In the genomic region with DNA sequence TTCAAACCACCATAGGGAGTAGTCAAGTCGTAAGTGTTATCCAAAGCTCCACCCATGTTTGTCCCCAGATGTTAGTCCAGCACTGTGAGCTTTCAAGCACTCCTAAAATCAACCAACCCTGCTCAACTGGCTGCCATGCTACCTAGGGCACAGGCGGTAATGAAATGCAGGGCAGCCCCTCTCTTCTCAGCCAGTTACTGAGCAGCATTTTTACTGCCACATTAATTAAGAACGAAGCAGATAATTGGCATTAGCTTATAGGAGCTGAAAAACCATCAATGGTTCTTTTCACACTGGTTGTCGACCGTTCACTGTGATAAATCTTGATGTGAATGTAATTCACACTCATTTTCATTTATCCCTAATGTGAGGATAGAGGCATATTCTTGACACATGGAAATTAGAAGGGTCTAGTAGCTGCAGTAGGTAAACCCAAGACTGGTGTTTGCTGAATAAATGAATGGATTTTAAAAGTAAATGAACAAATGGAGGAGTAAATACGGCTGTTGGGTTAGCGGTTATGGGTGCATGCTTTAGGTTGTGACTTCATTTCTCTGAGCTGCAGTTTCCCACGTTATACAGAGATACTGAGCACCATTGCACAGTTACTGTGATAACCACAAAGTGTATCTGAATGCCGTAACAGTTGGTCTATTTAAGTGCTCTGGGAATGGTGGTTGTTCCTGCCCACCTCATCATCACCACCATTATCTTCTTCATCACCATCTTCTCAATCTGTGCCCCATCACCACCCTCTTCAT, we compare ENCODE assay signal across 32 mouse cellular contexts.
A peak's percentile ranks its signal among the peaks of the same experiment; 100 is the strongest.
DNase-seq lines count a peak whose midpoint lies in the region; ATAC-seq lines count a peak whose summit lies in the region.
"Had no signal": no experiment of that assay in that cellular context is flagged by ENCODE, and none has a peak within 500 bp of the region (broad histone marks: within the 10 kb centered on the region; RNA-seq: fewer than 3 reads in every experiment).

No protein-coding gene starts in this region.

- peak; percentile 69 for ATAC-seq in forebrain, embryonic 11.5 days (replicated peaks; ENCODE audit: low FRiP score)
- ATAC-seq in forebrain, embryonic 16.5 days: peak; percentile 72
- ATAC-seq in activated CD4-positive, CD25-positive, alpha-beta regulatory T cell, adult 4 months: no peak
- ATAC-seq: inflammation-experienced regulatory T-cells, adult 6 months; lung, postnatal 0 days; midbrain, embryonic 13.5 days had no signal

- H3K9ac ChIP-seq in forebrain, embryonic 11.5 days (ENCODE audit: low read length): no peak overlapping the region
- H3K9ac ChIP-seq in forebrain, embryonic 16.5 days (replicated peaks; ENCODE audit: low read depth, low read length): no peak overlapping the region
- H3K9ac ChIP-seq: heart, embryonic 15.5 days; hindbrain, embryonic 12.5 days; limb, embryonic 15.5 days; liver, embryonic 13.5 days; midbrain, embryonic 13.5 days; stomach, embryonic 15.5 days had no signal

- peak; percentile 43 for DNase-seq in retina, postnatal 1 day
- no peak for DNase-seq in retina, embryonic 14.5 days (ENCODE audit: low spot score)
- no peak for DNase-seq in forebrain, embryonic 11.5 days (ENCODE audit: low spot score)
- DNase-seq in adrenal gland, adult 2 months: no peak
- DNase-seq in right cerebral cortex, postnatal 4 days: no peak
- DNase-seq: adrenal gland, postnatal 10 days; B cell, adult 2 months; cerebellum, adult 11 months; cerebellum, adult 9-10 months; cerebellum, postnatal 36 days; gastrocnemius, postnatal 25 days; kidney, adult 11 months; kidney, postnatal 36 days; left cerebral cortex, postnatal 4 days; liver, embryonic 13.5 days; lung, adult 18-20 months; lung, postnatal 4 days; right cerebral cortex, postnatal 14 days; thymus, postnatal 14 days had no signal

- H3K9me3 ChIP-seq in forebrain, embryonic 11.5 days (ENCODE audit: control insufficient read depth, low read length): no peaks in the 10 kb centered on the region
- H3K9me3 ChIP-seq in forebrain, embryonic 16.5 days (ENCODE audit: control insufficient read depth, low read length): no peaks in the 10 kb centered on the region
- H3K9me3 ChIP-seq: heart, embryonic 10.5 days; heart, embryonic 15.5 days; hindbrain, embryonic 12.5 days; limb, embryonic 15.5 days; liver, embryonic 13.5 days; megakaryocyte, embryonic 14.5 days; midbrain, embryonic 13.5 days; stomach, embryonic 15.5 days had no signal

- WGBS in forebrain, embryonic 11.5 days: 51% methylated on average over 9 of the region's 9 CpGs
- WGBS in forebrain, embryonic 16.5 days: 16% methylated on average over 9 of the region's 9 CpGs

- H3K27ac ChIP-seq in forebrain, embryonic 11.5 days (ENCODE audit: low read depth, low read length): peak overlapping the region; percentile 47; the same call in 1 of the 2 replicates
- peak overlapping the region; percentile 54 for H3K27ac ChIP-seq in forebrain, embryonic 16.5 days (ENCODE audit: low read length)
- H3K27ac ChIP-seq: heart, embryonic 10.5 days; heart, embryonic 15.5 days; layer of hippocampus, adult 2 months; limb, embryonic 15.5 days; liver, embryonic 13.5 days; midbrain, embryonic 13.5 days; stomach, embryonic 15.5 days had no signal

- no peaks in the 10 kb centered on the region for H3K36me3 ChIP-seq in forebrain, embryonic 11.5 days (ENCODE audit: control insufficient read depth, insufficient read depth, low read length)
- H3K36me3 ChIP-seq in forebrain, embryonic 16.5 days (ENCODE audit: control insufficient read depth, insufficient read depth): no peaks in the 10 kb centered on the region
- H3K36me3 ChIP-seq: heart, embryonic 10.5 days; heart, embryonic 15.5 days; hindbrain, embryonic 12.5 days; limb, embryonic 15.5 days; liver, embryonic 13.5 days; midbrain, embryonic 13.5 days; stomach, embryonic 15.5 days had no signal

- H3K4me2 ChIP-seq in forebrain, embryonic 11.5 days (ENCODE audit: low read depth, low read length, severe bottlenecking): no peak overlapping the region
- no peak overlapping the region for H3K4me2 ChIP-seq in forebrain, embryonic 16.5 days (ENCODE audit: low read length)
- H3K4me2 ChIP-seq: heart, embryonic 15.5 days; hindbrain, embryonic 12.5 days; limb, embryonic 15.5 days; liver, embryonic 13.5 days; midbrain, embryonic 13.5 days; stomach, embryonic 15.5 days had no signal

- H3K27me3 ChIP-seq in forebrain, embryonic 11.5 days (ENCODE audit: control insufficient read depth, insufficient read depth, low read length): no peaks in the 10 kb centered on the region
- H3K27me3 ChIP-seq in forebrain, embryonic 16.5 days (replicated peaks; ENCODE audit: control insufficient read depth, insufficient read depth, low read length): no peaks in the 10 kb centered on the region
- H3K27me3 ChIP-seq: CH12.LX; heart, embryonic 15.5 days; hindbrain, embryonic 12.5 days; limb, embryonic 15.5 days; liver, embryonic 13.5 days; midbrain, embryonic 13.5 days; stomach, embryonic 15.5 days had no signal

- H3K4me1 ChIP-seq in forebrain, embryonic 11.5 days (replicated peaks; ENCODE audit: control insufficient read depth, insufficient read depth, low read length): peaks cover 6% of the 10 kb centered on the region; the same call in 1 of the 2 replicates
- H3K4me1 ChIP-seq in forebrain, embryonic 16.5 days (replicated peaks; ENCODE audit: control insufficient read depth, insufficient read depth, low read length): peaks cover 20% of the 10 kb centered on the region
- H3K4me1 ChIP-seq: heart, embryonic 15.5 days; liver, embryonic 13.5 days; megakaryocyte, embryonic 14.5 days; stomach, embryonic 15.5 days had no signal

- H3K4me3 ChIP-seq in forebrain, embryonic 11.5 days (ENCODE audit: low read depth, low read length): no peak overlapping the region
- H3K4me3 ChIP-seq in forebrain, embryonic 16.5 days (replicated peaks; ENCODE audit: low read length): no peak overlapping the region
- H3K4me3 ChIP-seq: heart, embryonic 10.5 days; heart, embryonic 15.5 days; hindbrain, embryonic 12.5 days; layer of hippocampus, adult 2 months; limb, embryonic 15.5 days; liver, embryonic 13.5 days; megakaryocyte, embryonic 14.5 days; midbrain, embryonic 13.5 days; stomach, embryonic 15.5 days had no signal
